Mouse (Mus musculus) midbrain, embryonic 11.5 days (tissue): ENCODE results near the gene Cux2. TPM values are rescaled to one million over a fixed set of nuclear protein-coding genes. Genes with fewer than 3 reads are reported as not detected.

ENCODE experiments used
- ATAC-seq: fragments of 200-750 bp; cut with Nextera tagmentation; 2 replicates; pipeline ENCODE4 v1.8.0; 2017; ENCODE audit warnings: moderate TSS enrichment, moderate library complexity; ENCODE audit not compliant: low FRiP score
- DNase-seq: peaks from one replicate; pipeline ENCODE4 v3.0.0; 2015; ENCODE audit warnings: low spot score; ENCODE audit errors: missing footprints
- H3K27ac ChIP-seq: fragments of 300-500 bp; sonication (generic); 2 replicates; pipeline ENCODE4 v1.5.1; 2014; ENCODE audit warnings: low read depth, low read length
- H3K27me3 ChIP-seq: fragments of 300-500 bp; sonication (generic); 2 replicates; pipeline ENCODE4 v1.6.1; 2014; ENCODE audit warnings: mild to moderate bottlenecking, low read length, moderate library complexity, mixed read lengths; ENCODE audit not compliant: control insufficient read depth, insufficient read depth
- H3K36me3 ChIP-seq: fragments of 300-500 bp; sonication (generic); 2 replicates; pipeline ENCODE4 v1.6.1; 2014; ENCODE audit warnings: mild to moderate bottlenecking, low read length, moderate library complexity, mixed read lengths; ENCODE audit not compliant: control insufficient read depth, insufficient read depth
- H3K4me1 ChIP-seq: fragments of 300-500 bp; sonication (generic); 2 replicates; pipeline ENCODE4 v1.6.1; 2014; ENCODE audit warnings: low read length; ENCODE audit not compliant: control insufficient read depth, insufficient read depth
- H3K4me2 ChIP-seq: fragments of 300-500 bp; sonication (generic); 2 replicates; pipeline ENCODE4 v1.6.1; 2014; ENCODE audit warnings: mild to moderate bottlenecking, moderate library complexity
- H3K4me3 ChIP-seq: fragments of 300-500 bp; sonication (generic); 2 replicates; pipeline ENCODE4 v1.5.1; 2014; ENCODE audit warnings: low read depth, low read length
- H3K9ac ChIP-seq: fragments of 300-500 bp; sonication (generic); 2 replicates; pipeline ENCODE4 v1.6.1; 2014; ENCODE audit warnings: low read length
- H3K9me3 ChIP-seq: fragments of 300-500 bp; sonication (generic); 2 replicates; pipeline ENCODE4 v1.6.1; 2016; ENCODE audit warnings: low read length; ENCODE audit not compliant: control insufficient read depth
- WGBS: fragments of 180-500 bp; shearing (Covaris S2); extraction: QIAGEN DNeasy Blood & Tissue Kit; methylation state at CpG from one replicate; pipeline ENCODE4 v1.1.7; 2014; 5-methylcytosine and 5-hydroxymethylcytosine counted together
- polyA plus RNA-seq: library from polyadenylated mRNA; unstranded; fragments of >200 nt; fragmentation: Nextera tagmentation; extraction: Ambion mirVana; gene quantifications from 2 replicates; pipeline ENCODE4 v1.2.1, GENCODE M21; 2014

Cux2 gene
- 11.1 and 12.6 TPM in 2 replicates for polyA plus RNA-seq

- Histone ChIP-seq H3K4me1 (peaks cover 53% of the 10 kb centered on the region), H3K4me2 (peak within 1 kb of the TSS; percentile 91), H3K9me3 (no peaks in the 10 kb centered on the region), H3K27me3 (peaks cover 4% of the 10 kb centered on the region; the same call in 1 of the 2 replicates), H3K9ac (peak within 1 kb of the TSS; percentile 91), H3K27ac (peak within 1 kb of the TSS; percentile 72), H3K36me3 (no peaks in the 10 kb centered on the region), H3K4me3 (peak within 1 kb of the TSS; percentile 83)
- WGBS = 1% methylated on average over 57 of the region's 90 CpGs
- peak; percentile 85 for ATAC-seq
- DNase-seq = peak; percentile 98
These were observed at the start of gene Cux2 for GRCm38 (mm10) chr5:122050017-122050831. Cux2 (minus strand) TSS chr5:122050102.

GRCm38 (mm10) chr5:122094439-122094838 lies 44.5 kb upstream of the Cux2 start:
- Histone ChIP-seq H3K4me3 (no peak overlapping the region), H3K9me3 (no peaks in the 10 kb centered on the region), H3K36me3 (no peaks in the 10 kb centered on the region), H3K4me1 (no peaks in the 10 kb centered on the region), H3K9ac (no peak overlapping the region), H3K4me2 (no peak overlapping the region), H3K27me3 (no peaks in the 10 kb centered on the region; the same call in 1 of the 2 replicates), H3K27ac (no peak overlapping the region)
- 92% methylated on average over 10 of the region's 10 CpGs for WGBS
- DNase-seq = no peak
- no peak for ATAC-seq

DNA sequence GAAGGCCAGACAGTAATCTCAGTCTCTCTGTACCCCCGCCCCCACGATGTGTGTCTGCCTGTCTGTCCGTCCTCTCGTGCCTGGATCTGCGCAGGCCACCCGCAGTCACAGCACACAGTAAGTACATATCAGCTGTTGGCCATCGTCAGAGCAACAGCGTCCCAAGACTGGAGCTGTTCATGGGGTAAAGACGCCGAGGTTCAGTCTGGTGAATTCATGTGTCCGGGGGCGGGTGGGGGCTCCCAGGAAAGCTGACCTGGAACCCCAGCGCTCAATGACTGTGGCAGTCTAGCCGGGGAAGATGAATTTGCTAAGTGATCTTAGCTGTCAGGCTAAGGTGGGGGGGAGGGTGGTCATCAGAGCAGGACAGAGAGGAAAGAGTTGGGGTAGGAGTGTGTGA lies 43.8 kb upstream of the Cux2 start:
- DNase-seq (no peak), ATAC-seq (no peak)
- H3K9ac ChIP-seq = no peak overlapping the region
- H3K27ac ChIP-seq = no peak overlapping the region
- H3K36me3 ChIP-seq = no peaks in the 10 kb centered on the region
- no peak overlapping the region for H3K4me3 ChIP-seq
- 89% methylated on average over 14 of the region's 14 CpGs for WGBS
- no peaks in the 10 kb centered on the region for H3K9me3 ChIP-seq
- H3K4me2 ChIP-seq = no peak overlapping the region
- no peaks in the 10 kb centered on the region; the same call in 1 of the 2 replicates for H3K27me3 ChIP-seq
- H3K4me1 ChIP-seq = no peaks in the 10 kb centered on the region

- no peaks in the 10 kb centered on the region for H3K36me3 ChIP-seq
- 75% methylated on average over 11 of the region's 11 CpGs for WGBS
- ATAC-seq = no peak
- no peak overlapping the region for H3K9ac ChIP-seq
- no peaks in the 10 kb centered on the region for H3K4me1 ChIP-seq
- no peak overlapping the region for H3K4me3 ChIP-seq
- DNase-seq = no peak
- H3K27ac ChIP-seq = no peak overlapping the region
- no peak overlapping the region for H3K4me2 ChIP-seq
- H3K9me3 ChIP-seq = no peaks in the 10 kb centered on the region
- H3K27me3 ChIP-seq = no peaks in the 10 kb centered on the region; the same call in 1 of the 2 replicates
These were observed 42.9 kb upstream of the Cux2 start for GRCm38 (mm10) chr5:122092794-122093193.

GRCm38 (mm10) chr5:122091070-122091469 lies 41.2 kb upstream of the Cux2 start:
- Histone ChIP-seq H3K9me3 (no peaks in the 10 kb centered on the region), H3K4me3 (no peak overlapping the region), H3K4me2 (no peak overlapping the region), H3K9ac (no peak overlapping the region), H3K27me3 (no peaks in the 10 kb centered on the region; the same call in 1 of the 2 replicates), H3K4me1 (no peaks in the 10 kb centered on the region), H3K36me3 (no peaks in the 10 kb centered on the region), H3K27ac (no peak overlapping the region)
- ATAC-seq (0 out of 2 replicates have a peak, but pooled peaks have one; percentile 61), DNase-seq (peak; percentile 99)
- WGBS = 13% methylated on average over 15 of the region's 15 CpGs

- Histone ChIP-seq H3K27ac (no peak overlapping the region), H3K9ac (no peak overlapping the region), H3K4me3 (no peak overlapping the region), H3K4me2 (no peak overlapping the region), H3K27me3 (no peaks in the 10 kb centered on the region; the same call in 1 of the 2 replicates), H3K9me3 (no peaks in the 10 kb centered on the region), H3K4me1 (no peaks in the 10 kb centered on the region), H3K36me3 (no peaks in the 10 kb centered on the region)
- DNase-seq = no peak
- 84% methylated on average over 8 of the region's 8 CpGs for WGBS
- ATAC-seq = no peak
These were observed 39.8 kb upstream of the Cux2 start for GRCm38 (mm10) chr5:122089664-122090063.

DNA sequence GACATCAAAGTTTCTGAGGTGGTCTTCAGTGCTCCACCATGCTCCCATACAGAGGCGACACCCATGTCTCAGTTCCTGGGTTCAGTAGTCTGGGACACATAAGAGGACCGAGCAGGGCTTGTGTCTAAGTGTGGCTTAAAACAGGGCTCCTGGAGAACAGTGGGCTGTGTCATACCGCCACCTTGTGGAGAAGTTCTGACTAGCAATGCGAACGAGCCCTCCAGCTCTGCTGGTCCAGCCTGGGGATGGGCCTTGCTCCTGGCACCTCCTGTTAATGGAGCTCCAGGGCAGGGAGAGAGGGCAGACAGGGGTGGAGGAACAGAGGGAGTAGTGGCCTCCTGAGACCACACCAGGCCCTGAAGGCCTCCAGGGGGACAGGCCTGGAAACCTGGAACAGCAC lies 39.0 kb upstream of the Cux2 start:
- ATAC-seq (peak; percentile 81), DNase-seq (peak; percentile 99)
- 5% methylated on average over 5 of the region's 5 CpGs for WGBS
- Histone ChIP-seq H3K4me1 (no peaks in the 10 kb centered on the region), H3K4me2 (no peak overlapping the region), H3K27ac (no peak overlapping the region), H3K9me3 (no peaks in the 10 kb centered on the region), H3K36me3 (no peaks in the 10 kb centered on the region), H3K27me3 (no peaks in the 10 kb centered on the region; the same call in 1 of the 2 replicates), H3K4me3 (no peak overlapping the region), H3K9ac (no peak overlapping the region)

GRCm38 (mm10) chr5:122086121-122086520 lies 36.2 kb upstream of the Cux2 start:
- Histone ChIP-seq H3K4me3 (no peak overlapping the region), H3K27me3 (no peaks in the 10 kb centered on the region; the same call in 1 of the 2 replicates), H3K27ac (no peak overlapping the region), H3K36me3 (no peaks in the 10 kb centered on the region), H3K9ac (no peak overlapping the region), H3K9me3 (no peaks in the 10 kb centered on the region), H3K4me2 (no peak overlapping the region), H3K4me1 (no peaks in the 10 kb centered on the region)
- no peak for DNase-seq
- no peak for ATAC-seq
- 72% methylated on average over 3 of the region's 3 CpGs for WGBS

DNA sequence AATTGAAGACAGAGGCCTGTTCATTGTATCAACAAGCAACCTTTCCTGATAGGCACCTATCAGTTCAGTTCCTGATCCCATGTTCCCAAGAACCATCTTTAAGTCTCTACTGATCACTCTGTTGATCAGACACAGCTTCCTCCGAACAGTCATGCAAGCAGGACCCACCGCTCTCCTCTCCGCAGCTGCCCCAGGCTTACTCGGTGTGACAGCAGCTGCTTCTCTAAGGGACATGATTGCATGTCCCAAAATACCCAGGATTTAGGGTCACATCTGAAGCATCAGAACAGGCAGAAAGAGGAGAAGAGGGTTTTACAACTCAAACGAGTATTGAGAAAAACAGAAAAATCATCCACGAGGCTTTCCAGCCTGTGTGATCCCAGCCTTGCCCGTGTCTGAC lies 35.4 kb upstream of the Cux2 start:
- no peak for DNase-seq
- H3K9ac ChIP-seq = no peak overlapping the region
- ATAC-seq = no peak
- no peak overlapping the region for H3K27ac ChIP-seq
- 82% methylated on average over 7 of the region's 7 CpGs for WGBS
- no peak overlapping the region for H3K4me2 ChIP-seq
- H3K27me3 ChIP-seq = no peaks in the 10 kb centered on the region; the same call in 1 of the 2 replicates
- H3K4me1 ChIP-seq = no peaks in the 10 kb centered on the region
- no peak overlapping the region for H3K4me3 ChIP-seq
- H3K36me3 ChIP-seq = no peaks in the 10 kb centered on the region
- no peaks in the 10 kb centered on the region for H3K9me3 ChIP-seq
